Mouse (Mus musculus): ENCODE data around the gene Gdf2. TPM values are rescaled to one million over a fixed set of nuclear protein-coding genes. Genes with fewer than 3 reads are reported as not detected.

The Gdf2 gene
- polyA plus RNA-seq, 1 experiment from 2014 or later, result not detected

GRCm38 (mm10) chr14:33978604-33979059 is 37.8 kb downstream of the Gdf2 start, which contains the start of gene Zfp488:
Gene Zfp488, minus strand, starts transcription at chr14:33978764.
- H3K36me3 ChIP-seq (ENCODE audit: insufficient read depth), result no peaks in the 10 kb centered on the region
- no peaks in the 10 kb centered on the region for H3K9me3 ChIP-seq (ENCODE audit: low read depth, low read length)
- under 1% methylated on average over 25 of the region's 25 CpGs for WGBS
- no peak for TF ChIP-seq CTCF (IDR thresholded peaks at IDR 0.05; ENCODE audit: low read depth)
- peak within 1 kb of the TSS; percentile 69 for H3K4me2 ChIP-seq
- peaks cover 11% of the 10 kb centered on the region; the same call in 1 of the 2 replicates for H3K27me3 ChIP-seq (ENCODE audit: insufficient read depth, low read length)
- no peak within 1 kb of the TSS for H3K27ac ChIP-seq (ENCODE audit: low read depth)
- H3K4me3 ChIP-seq (ENCODE audit: low read depth, low read length), result peak within 1 kb of the TSS; percentile 30
- DNase-seq, result peak; percentile 62
- peak within 1 kb of the TSS; percentile 6; the same call in 1 of the 2 replicates for H3K9ac ChIP-seq
- H3K4me1 ChIP-seq (ENCODE audit: insufficient read depth), result no peaks in the 10 kb centered on the region
- peak; percentile 70; the same call in 1 of the 2 replicates for ATAC-seq (ENCODE audit: insufficient read depth)

GRCm38 (mm10) chr14:33989201-33989600 is 48.4 kb downstream of the Gdf2 start:
- Histone ChIP-seq H3K9ac (no peak overlapping the region), H3K9me3 (ENCODE audit: low read depth, low read length) (no peaks in the 10 kb centered on the region), H3K4me1 (ENCODE audit: insufficient read depth) (no peaks in the 10 kb centered on the region), H3K27me3 (ENCODE audit: insufficient read depth, low read length) (no peaks in the 10 kb centered on the region), H3K36me3 (ENCODE audit: insufficient read depth) (no peaks in the 10 kb centered on the region), H3K27ac (ENCODE audit: low read depth) (no peak overlapping the region), H3K4me3 (ENCODE audit: low read depth, low read length) (no peak overlapping the region), H3K4me2 (no peak overlapping the region)
- DNase-seq, result no peak
- TF ChIP-seq CTCF (IDR thresholded peaks at IDR 0.05; ENCODE audit: low read depth), result no peak
- 38% methylated on average over 3 of the region's 3 CpGs for WGBS
- ATAC-seq (ENCODE audit: insufficient read depth), result no peak

- no peak for ATAC-seq (ENCODE audit: insufficient read depth)
- Histone ChIP-seq H3K27me3 (ENCODE audit: insufficient read depth, low read length) (no peaks in the 10 kb centered on the region), H3K4me3 (ENCODE audit: low read depth, low read length) (no peak overlapping the region), H3K4me2 (no peak overlapping the region), H3K4me1 (ENCODE audit: insufficient read depth) (no peaks in the 10 kb centered on the region), H3K9me3 (ENCODE audit: low read depth, low read length) (no peaks in the 10 kb centered on the region), H3K9ac (no peak overlapping the region), H3K27ac (ENCODE audit: low read depth) (no peak overlapping the region), H3K36me3 (ENCODE audit: insufficient read depth) (no peaks in the 10 kb centered on the region)
- DNase-seq, result no peak
- no peak for TF ChIP-seq CTCF (IDR thresholded peaks at IDR 0.05; ENCODE audit: low read depth)
- 66% methylated on average over 4 of the region's 4 CpGs for WGBS
These were observed 51.1 kb downstream of the Gdf2 start for GRCm38 (mm10) chr14:33991971-33992370.

DNA sequence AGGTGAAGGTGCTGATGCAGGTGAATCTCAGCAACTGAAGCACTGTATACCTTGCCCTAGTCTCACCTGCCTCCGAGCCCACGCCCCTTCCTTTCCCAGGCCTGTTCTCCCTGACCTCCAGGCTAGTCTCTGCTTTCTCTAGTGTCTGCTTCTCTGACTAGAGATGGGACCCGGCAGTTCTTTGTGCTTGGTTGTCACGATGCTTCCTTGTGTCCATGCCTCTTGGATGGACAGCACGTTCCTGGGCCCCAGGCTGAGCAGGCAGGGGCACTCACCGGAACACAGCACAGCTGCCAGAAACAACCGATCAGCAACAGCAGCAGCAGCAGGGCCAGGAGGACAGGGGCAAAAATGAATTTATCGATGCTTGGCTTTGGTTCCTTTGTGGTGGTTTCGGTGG is 52.2 kb downstream of the Gdf2 start:
- Histone ChIP-seq H3K9ac (no peak overlapping the region), H3K4me2 (no peak overlapping the region), H3K36me3 (ENCODE audit: insufficient read depth) (no peaks in the 10 kb centered on the region), H3K27me3 (ENCODE audit: insufficient read depth, low read length) (no peaks in the 10 kb centered on the region), H3K4me1 (ENCODE audit: insufficient read depth) (no peaks in the 10 kb centered on the region), H3K9me3 (ENCODE audit: low read depth, low read length) (no peaks in the 10 kb centered on the region), H3K27ac (ENCODE audit: low read depth) (no peak overlapping the region), H3K4me3 (ENCODE audit: low read depth, low read length) (no peak overlapping the region)
- TF ChIP-seq CTCF (IDR thresholded peaks at IDR 0.05; ENCODE audit: low read depth), result no peak
- DNase-seq (no peak), ATAC-seq (ENCODE audit: insufficient read depth) (no peak)
- 86% methylated on average over 9 of the region's 9 CpGs for WGBS

DNA sequence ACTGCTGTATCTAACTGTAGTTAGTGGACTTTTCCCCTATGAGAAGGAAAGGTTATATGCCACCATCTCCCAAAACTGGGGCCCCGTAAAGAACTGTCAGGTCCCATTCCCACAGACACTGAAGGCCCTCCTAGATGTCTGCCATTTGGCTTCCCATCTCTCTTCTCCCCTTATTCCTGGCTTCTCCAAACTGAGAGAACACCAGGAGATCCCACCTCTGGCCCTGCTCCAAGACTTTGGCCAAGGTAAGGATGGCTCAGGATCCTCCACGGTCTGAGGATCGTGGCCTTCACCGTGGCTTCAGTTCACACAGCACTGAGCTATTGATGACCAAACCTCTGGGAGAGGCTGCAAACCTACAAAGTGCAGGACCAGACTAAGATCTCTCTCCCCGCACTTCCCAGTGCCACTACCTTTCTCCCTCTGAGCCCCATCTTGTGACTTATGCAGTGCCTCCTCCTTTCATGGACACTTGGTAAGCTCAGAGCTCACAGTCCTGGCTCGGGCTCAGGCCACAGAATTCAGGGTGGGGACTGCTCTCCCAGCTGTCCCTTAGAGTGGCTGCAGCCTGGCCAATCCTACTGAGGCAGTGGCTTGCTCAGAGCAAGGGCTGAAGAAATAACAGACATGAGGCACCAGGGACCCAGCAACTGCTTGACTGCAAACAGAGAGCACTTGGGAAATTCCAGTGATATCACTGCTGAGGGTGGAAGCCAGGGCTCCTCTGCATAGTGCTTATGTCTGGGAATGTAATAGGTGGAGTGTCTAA is 52.9 kb downstream of the Gdf2 start:
- H3K36me3 ChIP-seq (ENCODE audit: insufficient read depth), result no peaks in the 10 kb centered on the region
- H3K4me1 ChIP-seq (ENCODE audit: insufficient read depth), result no peaks in the 10 kb centered on the region
- ATAC-seq (ENCODE audit: insufficient read depth) (peak; percentile 35; the same call in 1 of the 2 replicates), DNase-seq (peak; percentile 7)
- H3K9me3 ChIP-seq (ENCODE audit: low read depth, low read length), result no peaks in the 10 kb centered on the region
- H3K27ac ChIP-seq (ENCODE audit: low read depth), result no peak overlapping the region
- no peaks in the 10 kb centered on the region for H3K27me3 ChIP-seq (ENCODE audit: insufficient read depth, low read length)
- no peak for TF ChIP-seq CTCF (IDR thresholded peaks at IDR 0.05; ENCODE audit: low read depth)
- H3K9ac ChIP-seq, result no peak overlapping the region
- no peak overlapping the region for H3K4me3 ChIP-seq (ENCODE audit: low read depth, low read length)
- WGBS, result 82% methylated on average over 6 of the region's 6 CpGs
- H3K4me2 ChIP-seq, result no peak overlapping the region

Other genes starting within 250 kb of the Gdf2 start
- 2.4 and 4.2 TPM in 2 replicates for gene Gdf10, start 17.5 kb upstream of the Gdf2 start, polyA plus RNA-seq (2014; fragmentation: Nextera tagmentation; extraction: Ambion mirVana)
- gene Rbp3, start 13.0 kb downstream of the Gdf2 start, polyA plus RNA-seq (2014; fragmentation: Nextera tagmentation; extraction: Ambion mirVana), result not detected in 2 replicates
- gene Zfp488, start 37.7 kb downstream of the Gdf2 start, polyA plus RNA-seq (2014; fragmentation: Nextera tagmentation; extraction: Ambion mirVana), result 0.05 TPM in 1 of 2 replicates, not detected in the other
- gene Gm30083, start 74.1 kb downstream of the Gdf2 start, polyA plus RNA-seq (2014; fragmentation: Nextera tagmentation; extraction: Ambion mirVana), result not detected in 2 replicates
- not detected in 2 replicates for gene Gm5460, start 75.7 kb downstream of the Gdf2 start, polyA plus RNA-seq (2014; fragmentation: Nextera tagmentation; extraction: Ambion mirVana)
- gene Antxrl, start 111.7 kb downstream of the Gdf2 start, polyA plus RNA-seq (2014; fragmentation: Nextera tagmentation; extraction: Ambion mirVana), result not detected in 2 replicates
- 2.4 TPM in 2 replicates for gene Anxa8, start 144.9 kb downstream of the Gdf2 start, polyA plus RNA-seq (2014; fragmentation: Nextera tagmentation; extraction: Ambion mirVana)
- 0.30 TPM in 1 of 2 replicates, not detected in the other for gene A630023A22Rik, start 161.7 kb downstream of the Gdf2 start, polyA plus RNA-seq (2014; fragmentation: Nextera tagmentation; extraction: Ambion mirVana)
- 0.05 and 0.08 TPM in 2 replicates for gene Npy4r, start 211.4 kb downstream of the Gdf2 start, polyA plus RNA-seq (2014; fragmentation: Nextera tagmentation; extraction: Ambion mirVana)

All from lung, embryonic 14.5 days (tissue).